Mouse (Mus musculus) forebrain, embryonic 15.5 days (tissue): ENCODE data around the gene Pknox1. TPM values are rescaled to one million over a fixed set of nuclear protein-coding genes. Genes with fewer than 3 reads are reported as not detected.

Source experiments
- ATAC-seq: fragments of 200-750 bp; cut with Nextera tagmentation; replicated peaks from 2 replicates; pipeline ENCODE4 v1.8.0; 2017; ENCODE audit warnings: mild to moderate bottlenecking, moderate TSS enrichment, moderate library complexity
- H3K27ac ChIP-seq: fragments of 300-500 bp; sonication (generic); replicated peaks from 2 replicates; pipeline ENCODE4 v1.5.1; 2015; ENCODE audit warnings: mild to moderate bottlenecking, inconsistent platforms
- H3K27me3 ChIP-seq: fragments of 300-500 bp; sonication (generic); 2 replicates; pipeline ENCODE4 v1.6.1; 2015; ENCODE audit warnings: inconsistent platforms
- H3K36me3 ChIP-seq: fragments of 300-500 bp; sonication (generic); 2 replicates; pipeline ENCODE4 v1.6.1; 2015; ENCODE audit warnings: mild to moderate bottlenecking, inconsistent platforms
- H3K4me1 ChIP-seq: fragments of 300-500 bp; sonication (generic); 2 replicates; pipeline ENCODE4 v1.6.1; 2015; ENCODE audit warnings: inconsistent platforms
- H3K4me2 ChIP-seq: fragments of 300-500 bp; sonication (generic); replicated peaks from 2 replicates; pipeline ENCODE4 v1.6.1; 2015; ENCODE audit warnings: mild to moderate bottlenecking, inconsistent platforms
- H3K4me3 ChIP-seq: fragments of 300-500 bp; sonication (generic); 2 replicates; pipeline ENCODE4 v1.5.1; 2015; ENCODE audit warnings: mild to moderate bottlenecking, inconsistent platforms
- H3K9ac ChIP-seq: fragments of 300-500 bp; sonication (generic); replicated peaks from 2 replicates; pipeline ENCODE4 v1.6.1; 2015; ENCODE audit warnings: mild to moderate bottlenecking, inconsistent platforms
- H3K9me3 ChIP-seq: fragments of 300-500 bp; sonication (generic); 2 replicates; pipeline ENCODE4 v1.6.1; 2016; ENCODE audit warnings: inconsistent platforms
- WGBS: fragments of 180-500 bp; shearing (Covaris S2); methylation state at CpG from one replicate; pipeline ENCODE4 v1.1.7; 2015; ENCODE audit warnings: mixed read lengths; 5-methylcytosine and 5-hydroxymethylcytosine counted together
- polyA plus RNA-seq: library from polyadenylated mRNA; unstranded; fragments of >200 nt; fragmentation: Nextera tagmentation; extraction: Ambion mirVana; gene quantifications from 2 replicates; pipeline ENCODE4 v1.2.1, GENCODE M21; 2015

Gene Pknox1
- polyA plus RNA-seq, 1 experiment from 2014 or later = 33.2 TPM

DNA sequence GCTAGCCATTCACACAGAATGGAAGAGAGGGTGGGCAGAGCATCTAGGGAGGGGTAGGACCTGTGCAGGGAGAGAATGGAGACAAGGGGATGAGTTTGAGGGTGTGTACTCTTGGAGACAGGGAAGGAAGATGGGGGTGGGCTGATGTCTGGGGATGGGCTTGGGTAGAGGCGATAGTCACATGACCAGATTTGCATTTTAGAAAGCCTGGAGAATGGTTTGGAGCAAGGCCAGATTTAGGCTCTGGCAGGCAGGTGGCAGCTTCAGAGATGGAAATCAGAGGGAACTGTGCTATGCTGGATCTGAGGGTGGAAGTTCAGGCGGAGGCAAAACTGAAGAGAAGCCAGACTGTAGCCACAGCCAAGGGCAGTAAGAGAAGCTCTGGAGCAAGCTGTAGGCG, 15.8 kb downstream of the Pknox1 start:
- Histone ChIP-seq H3K9ac (0 out of 2 replicates have a peak overlapping the region, but pooled peaks have one; percentile 2), H3K4me2 (no peak overlapping the region; the same call in 1 of the 2 replicates)

GRCm38 (mm10) chr17:31583185-31583584, 18.7 kb downstream of the Pknox1 start:
- ATAC-seq = no peak
- no peak overlapping the region for H3K9ac ChIP-seq
- H3K4me3 ChIP-seq = no peak overlapping the region
- peaks cover 33% of the 10 kb centered on the region for H3K4me1 ChIP-seq
- H3K9me3 ChIP-seq = no peaks in the 10 kb centered on the region
- no peak overlapping the region for H3K4me2 ChIP-seq
- 0 out of 2 replicates have a peak, but pooled peaks cover 6% of the 10 kb centered on the region for H3K36me3 ChIP-seq
- no peak overlapping the region for H3K27ac ChIP-seq
- no peaks in the 10 kb centered on the region for H3K27me3 ChIP-seq
- 72% methylated on average over 3 of the region's 3 CpGs for WGBS

More for the DNA sequence above, 15.8 kb downstream of the Pknox1 start:
- no peak overlapping the region for H3K4me3 ChIP-seq
- H3K27me3 ChIP-seq = no peaks in the 10 kb centered on the region
- WGBS = 12% methylated on average over 3 of the region's 3 CpGs
- peak overlapping the region; percentile 85 for H3K27ac ChIP-seq
- peak; percentile 90 for ATAC-seq
- 0 out of 2 replicates have a peak, but pooled peaks cover 6% of the 10 kb centered on the region for H3K36me3 ChIP-seq
- H3K9me3 ChIP-seq = no peaks in the 10 kb centered on the region
- peaks cover 33% of the 10 kb centered on the region for H3K4me1 ChIP-seq

GRCm38 (mm10) chr17:31583781-31584180, 19.2 kb downstream of the Pknox1 start:
- WGBS = 84% methylated on average over 6 of the region's 6 CpGs
- Histone ChIP-seq H3K27ac (no peak overlapping the region), H3K4me3 (no peak overlapping the region), H3K4me2 (no peak overlapping the region), H3K9me3 (no peaks in the 10 kb centered on the region), H3K27me3 (no peaks in the 10 kb centered on the region), H3K9ac (no peak overlapping the region), H3K4me1 (peaks cover 33% of the 10 kb centered on the region), H3K36me3 (peaks cover 8% of the 10 kb centered on the region; the same call in 1 of the 2 replicates)
- ATAC-seq = no peak

- no peak for ATAC-seq
- H3K4me3 ChIP-seq = no peak overlapping the region
- H3K9ac ChIP-seq = no peak overlapping the region
- no peaks in the 10 kb centered on the region for H3K9me3 ChIP-seq
- no peak overlapping the region for H3K4me2 ChIP-seq
- H3K27me3 ChIP-seq = no peaks in the 10 kb centered on the region
- peaks cover 23% of the 10 kb centered on the region; the same call in 1 of the 2 replicates for H3K36me3 ChIP-seq
- 80% methylated on average over 7 of the region's 7 CpGs for WGBS
- no peak overlapping the region for H3K27ac ChIP-seq
- H3K4me1 ChIP-seq = no peaks in the 10 kb centered on the region; the same call in 1 of the 2 replicates
Observed at GRCm38 (mm10) chr17:31588115-31588514, 23.6 kb downstream of the Pknox1 start.

DNA sequence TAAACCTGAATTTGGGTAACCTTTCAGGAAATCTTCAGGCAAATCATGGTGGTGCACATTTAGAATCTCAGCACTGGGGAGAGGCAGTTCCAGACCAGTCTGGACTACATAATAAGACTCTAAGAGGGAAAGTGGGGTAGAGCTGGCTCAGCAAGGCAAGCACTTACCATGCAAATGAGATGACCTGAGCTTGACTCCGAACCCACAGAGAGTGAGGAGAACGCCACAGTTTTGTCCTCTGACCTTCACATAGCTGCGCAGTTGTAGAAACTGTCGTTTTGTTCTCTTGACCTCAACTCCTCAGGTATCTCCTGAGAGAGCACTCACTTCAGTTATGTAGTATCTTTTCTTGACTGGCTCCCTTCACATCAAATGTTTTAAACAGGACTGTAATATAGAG, 24.2 kb downstream of the Pknox1 start:
- H3K9me3 ChIP-seq = no peaks in the 10 kb centered on the region
- H3K4me2 ChIP-seq = no peak overlapping the region
- H3K36me3 ChIP-seq = peaks cover 23% of the 10 kb centered on the region; the same call in 1 of the 2 replicates
- H3K4me3 ChIP-seq = no peak overlapping the region
- no peak overlapping the region for H3K9ac ChIP-seq
- WGBS = 96% methylated on average over 4 of the region's 4 CpGs
- H3K27me3 ChIP-seq = no peaks in the 10 kb centered on the region
- no peaks in the 10 kb centered on the region for H3K4me1 ChIP-seq
- no peak for ATAC-seq
- H3K27ac ChIP-seq = no peak overlapping the region

- Histone ChIP-seq H3K27ac (no peak overlapping the region), H3K4me3 (no peak overlapping the region), H3K4me2 (no peak overlapping the region), H3K9me3 (no peaks in the 10 kb centered on the region), H3K36me3 (peaks cover 28% of the 10 kb centered on the region; the same call in 1 of the 2 replicates), H3K4me1 (no peaks in the 10 kb centered on the region), H3K9ac (no peak overlapping the region), H3K27me3 (no peaks in the 10 kb centered on the region)
- WGBS = 82% methylated on average over 11 of the region's 11 CpGs
- no peak for ATAC-seq
Observed at GRCm38 (mm10) chr17:31590846-31591245, 26.3 kb downstream of the Pknox1 start.

- no peak overlapping the region for H3K4me3 ChIP-seq
- no peaks in the 10 kb centered on the region for H3K27me3 ChIP-seq
- peaks cover 23% of the 10 kb centered on the region; the same call in 1 of the 2 replicates for H3K36me3 ChIP-seq
- peak overlapping the region; percentile 57 for H3K27ac ChIP-seq
- no peaks in the 10 kb centered on the region for H3K4me1 ChIP-seq
- no peak for ATAC-seq
- H3K9ac ChIP-seq = no peak overlapping the region
- no peaks in the 10 kb centered on the region for H3K9me3 ChIP-seq
- no peak overlapping the region for H3K4me2 ChIP-seq
- 77% methylated on average over 7 of the region's 7 CpGs for WGBS
Observed at GRCm38 (mm10) chr17:31594590-31594989, 30.1 kb downstream of the Pknox1 start.

- no peaks in the 10 kb centered on the region for H3K9me3 ChIP-seq
- H3K27ac ChIP-seq = peak overlapping the region; percentile 57
- H3K4me2 ChIP-seq = no peak overlapping the region
- no peaks in the 10 kb centered on the region for H3K27me3 ChIP-seq
- no peak for ATAC-seq
- H3K36me3 ChIP-seq = peaks cover 23% of the 10 kb centered on the region; the same call in 1 of the 2 replicates
- WGBS = 66% methylated on average over 5 of the region's 5 CpGs
- no peaks in the 10 kb centered on the region for H3K4me1 ChIP-seq
- H3K4me3 ChIP-seq = no peak overlapping the region
- H3K9ac ChIP-seq = no peak overlapping the region
Observed at GRCm38 (mm10) chr17:31595077-31595476, 30.5 kb downstream of the Pknox1 start.

GRCm38 (mm10) chr17:31597957-31598356, 33.4 kb downstream of the Pknox1 start:
- Histone ChIP-seq H3K27me3 (no peaks in the 10 kb centered on the region), H3K4me3 (no peak overlapping the region), H3K36me3 (peaks cover 23% of the 10 kb centered on the region), H3K27ac (no peak overlapping the region), H3K9me3 (no peaks in the 10 kb centered on the region), H3K4me1 (no peaks in the 10 kb centered on the region), H3K9ac (no peak overlapping the region), H3K4me2 (no peak overlapping the region)
- 93% methylated on average over 9 of the region's 9 CpGs for WGBS
- no peak for ATAC-seq

GRCm38 (mm10) chr17:31598593-31598992, 34.1 kb downstream of the Pknox1 start:
- Histone ChIP-seq H3K27ac (no peak overlapping the region), H3K4me1 (no peaks in the 10 kb centered on the region), H3K9ac (no peak overlapping the region), H3K9me3 (no peaks in the 10 kb centered on the region), H3K4me3 (no peak overlapping the region), H3K27me3 (no peaks in the 10 kb centered on the region), H3K36me3 (peaks cover 26% of the 10 kb centered on the region), H3K4me2 (no peak overlapping the region)
- no peak for ATAC-seq
- WGBS = 91% methylated on average over 8 of the region's 8 CpGs

DNA sequence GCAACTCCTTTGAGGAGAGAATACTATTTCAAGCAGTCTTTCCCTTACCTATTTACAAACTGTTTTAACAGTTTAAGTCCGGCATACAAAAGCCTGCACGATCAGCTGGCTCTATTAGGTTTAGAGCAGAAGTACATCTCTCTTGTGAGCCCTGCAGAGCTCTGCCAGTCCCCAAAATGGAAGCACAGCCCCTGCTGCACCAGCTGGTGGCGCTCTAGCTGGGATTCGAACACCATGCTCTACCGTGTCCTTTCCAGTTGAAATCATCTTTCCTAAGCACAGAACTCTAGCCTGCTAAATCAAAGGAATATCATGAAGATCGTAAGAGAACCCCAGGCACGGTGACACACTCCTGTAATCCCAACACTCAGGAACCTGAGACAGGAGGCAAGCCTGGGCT, 41.9 kb downstream of the Pknox1 start:
- WGBS = 80% methylated on average over 7 of the region's 7 CpGs
- no peaks in the 10 kb centered on the region for H3K4me1 ChIP-seq
- ATAC-seq = no peak

DNA sequence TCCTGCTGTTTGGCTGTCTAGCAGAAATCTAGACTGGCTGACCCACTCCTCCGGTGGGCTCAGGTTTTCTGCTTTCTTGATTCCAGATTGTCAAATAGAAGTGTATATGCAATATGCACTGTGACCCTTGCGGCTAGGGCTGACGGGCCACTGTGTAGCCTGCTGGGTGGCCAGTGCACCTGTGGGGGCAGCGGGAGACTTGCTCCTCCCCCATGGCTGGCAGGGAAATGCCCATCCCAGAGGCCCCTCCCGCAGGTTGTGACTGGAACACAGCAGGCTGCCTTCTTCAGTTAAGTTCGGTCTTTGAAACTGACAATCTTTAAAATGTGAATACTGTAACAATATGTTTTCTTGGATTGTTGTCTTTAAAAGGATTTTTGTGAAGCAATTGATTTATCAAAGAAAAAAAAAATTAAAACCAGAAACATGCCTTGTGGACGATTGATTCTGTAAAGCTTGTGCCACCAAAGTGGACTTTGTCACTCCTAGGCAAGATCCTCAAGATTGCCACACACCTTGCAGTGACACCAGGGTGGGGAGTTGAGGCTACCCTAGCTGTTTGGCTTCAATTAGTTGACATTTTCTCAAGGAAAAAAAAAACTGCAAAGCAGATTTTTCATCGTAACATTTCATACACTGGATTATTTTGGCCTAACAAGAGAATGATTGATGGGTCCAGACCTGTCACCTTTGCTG, 42.9 kb downstream of the Pknox1 start:
- H3K27ac ChIP-seq = no peak overlapping the region
- H3K9ac ChIP-seq = no peak overlapping the region
- 81% methylated on average over 8 of the region's 8 CpGs for WGBS
- peaks cover 27% of the 10 kb centered on the region for H3K36me3 ChIP-seq
- H3K4me1 ChIP-seq = no peaks in the 10 kb centered on the region
- no peaks in the 10 kb centered on the region for H3K27me3 ChIP-seq
- ATAC-seq = no peak
- H3K4me2 ChIP-seq = no peak overlapping the region
- H3K9me3 ChIP-seq = no peaks in the 10 kb centered on the region
- H3K4me3 ChIP-seq = no peak overlapping the region

More for the DNA sequence above, 41.9 kb downstream of the Pknox1 start:
- Histone ChIP-seq H3K27me3 (no peaks in the 10 kb centered on the region), H3K4me2 (no peak overlapping the region), H3K36me3 (peaks cover 29% of the 10 kb centered on the region), H3K9ac (no peak overlapping the region), H3K27ac (no peak overlapping the region), H3K4me3 (no peak overlapping the region), H3K9me3 (no peaks in the 10 kb centered on the region)
